Mouse (Mus musculus) embryonic facial prominence, embryonic 13.5 days (tissue): Measurements from ENCODE around the gene Mms19. TPM values are rescaled to one million over a fixed set of nuclear protein-coding genes. Genes with fewer than 3 reads are reported as not detected.

Experiments
- polyA plus RNA-seq: library from polyadenylated mRNA; unstranded; fragments of >200 nt; fragmentation: Nextera tagmentation; extraction: Ambion mirVana; gene quantifications from 2 replicates; pipeline ENCODE4 v1.2.1, GENCODE M21; 2015

The Mms19 gene
- polyA plus RNA-seq, 1 experiment from 2014 or later: 41.2 TPM

Other genes with a start within 250 kb of the Mms19 start
- 0.30 and 0.58 TPM in 2 replicates for gene Slit1, start 237.5 kb downstream of the Mms19 start, polyA plus RNA-seq
- 22.2 and 23.2 TPM in 2 replicates for gene Arhgap19, start 179.1 kb downstream of the Mms19 start, polyA plus RNA-seq
- gene Frat1, start 151.2 kb downstream of the Mms19 start, polyA plus RNA-seq: 6.9 and 7.4 TPM in 2 replicates
- gene Frat2, start 133.0 kb downstream of the Mms19 start, polyA plus RNA-seq: 4.9 and 5.3 TPM in 2 replicates
- 15.2 and 16.8 TPM in 2 replicates for gene Rrp12, start 85.0 kb downstream of the Mms19 start, polyA plus RNA-seq
- gene Pgam1, start 69.2 kb downstream of the Mms19 start, polyA plus RNA-seq: 539 and 631 TPM in 2 replicates
- gene Exosc1, start 47.7 kb downstream of the Mms19 start, polyA plus RNA-seq: 88.2 and 90.2 TPM in 2 replicates
- gene Zdhhc16, start 47.7 kb downstream of the Mms19 start, polyA plus RNA-seq: 91.2 and 97.3 TPM in 2 replicates
- gene Ubtd1, start 606 bp upstream of the Mms19 start, polyA plus RNA-seq: 23.0 and 23.5 TPM in 2 replicates
- gene Ankrd2, start 54.8 kb upstream of the Mms19 start, polyA plus RNA-seq: 0.25 and 0.31 TPM in 2 replicates
- gene Hoga1, start 64.5 kb upstream of the Mms19 start, polyA plus RNA-seq: 1.3 and 3.3 TPM in 2 replicates
- not detected in 2 replicates for gene 4933411K16Rik, start 71.1 kb upstream of the Mms19 start, polyA plus RNA-seq
- 34.0 and 41.2 TPM in 2 replicates for gene Morn4, start 105.2 kb upstream of the Mms19 start, polyA plus RNA-seq
- gene Pi4k2a, start 109.3 kb upstream of the Mms19 start, polyA plus RNA-seq: 24.9 and 27.4 TPM in 2 replicates
- 29.8 and 35.5 TPM in 2 replicates for gene Avpi1, start 147.9 kb upstream of the Mms19 start, polyA plus RNA-seq
- 11.6 and 13.3 TPM in 2 replicates for gene Marveld1, start 166.2 kb upstream of the Mms19 start, polyA plus RNA-seq
- 25.7 and 27.6 TPM in 2 replicates for gene Zfyve27, start 182.8 kb upstream of the Mms19 start, polyA plus RNA-seq
- gene Sfrp5, start 221.1 kb upstream of the Mms19 start, polyA plus RNA-seq: 1.4 and 1.7 TPM in 2 replicates